Mouse (Mus musculus): Measurements from ENCODE around the gene Tdrd1. TPM values are rescaled to one million over a fixed set of nuclear protein-coding genes. Genes with fewer than 3 reads are reported as not detected.

Gene Tdrd1
- polyA plus RNA-seq, 1 experiment from 2014 or later: 0.03 TPM

DNA sequence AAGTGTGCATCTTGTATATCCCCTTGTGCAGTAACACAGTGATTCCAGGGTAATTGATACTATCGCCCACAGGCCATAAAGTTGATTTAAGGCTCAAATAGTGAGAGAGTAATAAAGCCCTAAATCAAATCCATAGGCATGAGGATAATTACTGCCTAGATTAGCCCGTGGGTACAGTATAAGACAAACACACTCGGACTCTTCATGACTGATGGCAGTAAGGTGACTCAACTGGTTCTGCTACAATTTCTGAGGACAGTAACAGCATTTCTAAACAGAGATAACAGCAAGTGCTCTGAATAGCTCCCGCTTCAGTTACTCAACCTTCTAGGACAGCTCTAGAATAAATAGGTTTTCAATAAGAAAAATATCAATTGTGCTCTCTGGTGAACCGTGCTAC is 18.9 kb upstream of the Tdrd1 start:
- ATAC-seq (ENCODE audit: insufficient read depth): no peak
- WGBS (ENCODE audit: insufficient replicate concordance): 79% methylated on average over 5 of the region's 5 CpGs

DNA sequence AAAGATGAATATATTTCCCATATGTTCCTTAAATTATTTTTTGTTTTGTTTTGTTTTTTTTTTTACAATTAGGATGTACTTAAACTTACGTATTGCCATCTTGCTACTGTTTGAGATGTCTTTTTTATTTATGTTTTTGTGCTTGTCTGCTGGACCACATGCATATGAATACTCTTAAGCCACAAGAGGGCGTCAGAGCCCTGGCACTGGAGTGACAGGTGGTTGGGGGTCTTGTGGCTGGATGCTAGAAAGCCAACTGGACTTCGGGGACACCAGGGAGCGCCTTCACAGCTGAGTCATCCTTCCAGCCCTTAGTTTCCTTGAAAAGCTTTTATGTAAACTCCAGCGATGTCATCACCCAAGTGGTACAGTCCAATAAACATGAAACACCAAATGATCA is 17.2 kb upstream of the Tdrd1 start:
- Histone ChIP-seq H3K9ac (no peak overlapping the region), H3K4me1 (replicated peaks) (peaks cover 14% of the 10 kb centered on the region), H3K27me3 (no peaks in the 10 kb centered on the region), H3K4me2 (no peak overlapping the region), H3K4me3 (replicated peaks) (no peak overlapping the region), H3K9me3 (replicated peaks) (no peaks in the 10 kb centered on the region), H3K36me3 (replicated peaks) (peaks cover 60% of the 10 kb centered on the region), H3K27ac (replicated peaks) (no peak overlapping the region)
- WGBS (ENCODE audit: insufficient replicate concordance): 68% methylated on average over 5 of the region's 5 CpGs
- no peak for ATAC-seq (ENCODE audit: insufficient read depth)

More for the DNA sequence above, 18.9 kb upstream of the Tdrd1 start:
- no peaks in the 10 kb centered on the region for H3K27me3 ChIP-seq
- H3K9ac ChIP-seq: no peak overlapping the region
- no peak overlapping the region for H3K27ac ChIP-seq (replicated peaks)
- no peak overlapping the region for H3K4me3 ChIP-seq (replicated peaks)
- no peaks in the 10 kb centered on the region for H3K9me3 ChIP-seq (replicated peaks)
- no peak overlapping the region for H3K4me2 ChIP-seq
- peaks cover 25% of the 10 kb centered on the region for H3K4me1 ChIP-seq (replicated peaks)
- H3K36me3 ChIP-seq (replicated peaks): peaks cover 57% of the 10 kb centered on the region

DNA sequence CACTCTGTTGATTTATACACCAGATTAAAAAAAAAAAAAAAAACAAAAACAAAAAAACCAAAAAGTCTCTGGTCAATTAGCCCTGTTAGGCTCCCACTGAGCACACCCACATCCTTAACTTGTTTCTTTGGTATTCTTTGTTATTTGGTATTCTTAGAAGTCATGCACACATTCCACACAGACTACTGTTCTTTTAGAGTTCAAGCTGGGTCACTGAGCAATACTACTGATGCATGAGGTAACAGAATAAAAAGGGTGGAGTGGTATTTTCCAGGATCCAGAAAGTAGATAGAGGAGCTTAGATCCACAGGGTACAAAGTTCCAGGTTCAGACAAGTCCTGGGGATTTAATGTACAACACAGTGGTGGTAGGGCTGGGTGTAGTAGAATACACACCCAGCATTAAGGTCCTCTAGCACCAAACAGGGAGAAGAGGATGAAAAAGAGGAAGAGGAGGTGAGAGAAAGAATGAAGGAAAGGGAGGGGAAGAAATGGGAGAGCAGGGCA is 15.3 kb upstream of the Tdrd1 start:
- Histone ChIP-seq H3K4me1 (replicated peaks) (peaks cover 14% of the 10 kb centered on the region), H3K27ac (replicated peaks) (no peak overlapping the region), H3K4me3 (replicated peaks) (no peak overlapping the region), H3K27me3 (no peaks in the 10 kb centered on the region), H3K9me3 (replicated peaks) (no peaks in the 10 kb centered on the region), H3K4me2 (no peak overlapping the region), H3K36me3 (replicated peaks) (peaks cover 45% of the 10 kb centered on the region), H3K9ac (no peak overlapping the region)
- no peak for ATAC-seq (ENCODE audit: insufficient read depth)

GRCm38 (mm10) chr19:56811590-56811989 is 14.4 kb upstream of the Tdrd1 start:
- Histone ChIP-seq H3K4me3 (replicated peaks) (no peak overlapping the region), H3K4me2 (no peak overlapping the region), H3K27me3 (no peaks in the 10 kb centered on the region), H3K27ac (replicated peaks) (0 out of 2 replicates have a peak overlapping the region, but pooled peaks have one; percentile 11), H3K4me1 (replicated peaks) (peaks cover 14% of the 10 kb centered on the region), H3K9ac (no peak overlapping the region), H3K9me3 (replicated peaks) (no peaks in the 10 kb centered on the region), H3K36me3 (replicated peaks) (peaks cover 44% of the 10 kb centered on the region)
- WGBS (ENCODE audit: insufficient replicate concordance): 12% methylated on average over 9 of the region's 9 CpGs
- peak; percentile 78 for ATAC-seq (ENCODE audit: insufficient read depth)

GRCm38 (mm10) chr19:56813360-56813759 is 12.6 kb upstream of the Tdrd1 start:
- H3K27ac ChIP-seq (replicated peaks): no peak overlapping the region
- WGBS (ENCODE audit: insufficient replicate concordance): 79% methylated on average over 4 of the region's 4 CpGs

GRCm38 (mm10) chr19:56817851-56818526 is 8.0 kb upstream of the Tdrd1 start:
- no peak overlapping the region for H3K9ac ChIP-seq
- H3K27me3 ChIP-seq: peaks cover under 1% of the 10 kb centered on the region; the same call in 1 of the 2 replicates
- H3K4me1 ChIP-seq (replicated peaks): peaks cover 33% of the 10 kb centered on the region
- no peaks in the 10 kb centered on the region for H3K9me3 ChIP-seq (replicated peaks)
- no peak for ATAC-seq (ENCODE audit: insufficient read depth)
- H3K4me3 ChIP-seq (replicated peaks): no peak overlapping the region
- peaks cover 4% of the 10 kb centered on the region; the same call in 1 of the 2 replicates for H3K36me3 ChIP-seq (replicated peaks)
- no peak overlapping the region for H3K27ac ChIP-seq (replicated peaks)
- H3K4me2 ChIP-seq: no peak overlapping the region
- WGBS (ENCODE audit: insufficient replicate concordance): 66% methylated on average over 14 of the region's 14 CpGs

More at GRCm38 (mm10) chr19:56813360-56813759, 12.6 kb upstream of the Tdrd1 start:
- Histone ChIP-seq H3K27me3 (no peaks in the 10 kb centered on the region), H3K4me2 (no peak overlapping the region), H3K9me3 (replicated peaks) (no peaks in the 10 kb centered on the region), H3K4me1 (replicated peaks) (peaks cover 23% of the 10 kb centered on the region), H3K36me3 (replicated peaks) (peaks cover 29% of the 10 kb centered on the region), H3K4me3 (replicated peaks) (no peak overlapping the region), H3K9ac (no peak overlapping the region)
- ATAC-seq (ENCODE audit: insufficient read depth): no peak

- 13% methylated on average over 22 of the region's 22 CpGs for WGBS (ENCODE audit: insufficient replicate concordance)
- Histone ChIP-seq H3K4me3 (replicated peaks) (peak overlapping the region; percentile 98), H3K4me2 (peak overlapping the region; percentile 72), H3K36me3 (replicated peaks) (no peaks in the 10 kb centered on the region), H3K27me3 (peaks cover 28% of the 10 kb centered on the region), H3K9ac (peak overlapping the region; percentile 92), H3K9me3 (replicated peaks) (no peaks in the 10 kb centered on the region), H3K4me1 (replicated peaks) (peaks cover 37% of the 10 kb centered on the region), H3K27ac (replicated peaks) (peak overlapping the region; percentile 86)
- no peak for ATAC-seq (ENCODE audit: insufficient read depth)
Observed at GRCm38 (mm10) chr19:56821040-56821797, 4.8 kb upstream of the Tdrd1 start.

DNA sequence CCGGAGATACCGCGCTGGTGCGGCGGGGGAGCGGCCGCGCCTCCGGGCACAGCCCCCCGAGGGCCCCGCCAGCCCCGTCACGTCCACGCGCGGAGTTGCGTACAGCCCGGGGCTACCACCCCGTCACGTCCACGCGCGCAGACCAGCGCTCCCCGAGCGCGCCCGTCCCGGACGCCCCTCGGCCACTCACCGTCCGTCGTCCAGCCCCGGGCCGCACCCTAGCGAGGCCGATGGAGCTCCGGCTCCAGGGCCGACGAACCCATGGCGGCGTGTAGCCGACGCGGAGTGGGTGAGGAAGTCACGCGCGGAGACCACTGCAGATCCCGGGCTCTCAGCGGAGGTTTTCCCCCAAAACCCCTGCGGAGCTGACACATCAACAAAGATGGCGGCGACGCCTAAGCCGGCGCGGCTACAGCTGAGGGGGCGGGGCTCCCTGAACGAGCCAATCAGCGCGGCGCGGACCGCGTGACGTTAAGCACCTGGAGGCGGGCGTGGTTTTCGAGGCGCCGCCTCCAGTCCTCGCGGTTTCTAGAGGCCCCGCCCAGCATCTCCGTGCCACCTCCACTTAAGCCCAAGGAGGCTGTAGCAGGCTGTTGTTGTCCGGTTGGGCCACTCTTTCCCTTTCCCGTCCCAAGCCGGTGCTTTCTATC is 4.1 kb upstream of the Tdrd1 start, which contains the start of gene Ccdc186:
Ccdc186 (minus strand) TSS at position 393 of the 650 bp plus-strand sequence.
- H3K36me3 ChIP-seq (replicated peaks): no peaks in the 10 kb centered on the region
- peaks cover 37% of the 10 kb centered on the region for H3K4me1 ChIP-seq (replicated peaks)
- H3K9me3 ChIP-seq (replicated peaks): no peaks in the 10 kb centered on the region
- H3K4me2 ChIP-seq: peak within 1 kb of the TSS; percentile 72
- H3K27me3 ChIP-seq: peaks cover 32% of the 10 kb centered on the region
- peak within 1 kb of the TSS; percentile 92 for H3K9ac ChIP-seq
- WGBS (ENCODE audit: insufficient replicate concordance): under 1% methylated on average over 79 of the region's 79 CpGs
- peak; percentile 90 for ATAC-seq (ENCODE audit: insufficient read depth)
- peak within 1 kb of the TSS; percentile 98 for H3K4me3 ChIP-seq (replicated peaks)
- peak within 1 kb of the TSS; percentile 86 for H3K27ac ChIP-seq (replicated peaks)

GRCm38 (mm10) chr19:56822448-56822836 is 3.6 kb upstream of the Tdrd1 start:
- no peaks in the 10 kb centered on the region for H3K36me3 ChIP-seq (replicated peaks)
- H3K9ac ChIP-seq: peak overlapping the region; percentile 43
- peak overlapping the region; percentile 72 for H3K4me2 ChIP-seq
- H3K9me3 ChIP-seq (replicated peaks): no peaks in the 10 kb centered on the region
- H3K27me3 ChIP-seq: peaks cover 32% of the 10 kb centered on the region
- ATAC-seq (ENCODE audit: insufficient read depth): peak; percentile 27
- H3K4me1 ChIP-seq (replicated peaks): peaks cover 32% of the 10 kb centered on the region
- H3K27ac ChIP-seq (replicated peaks): no peak overlapping the region
- peak overlapping the region; percentile 98 for H3K4me3 ChIP-seq (replicated peaks)
- 18% methylated on average over 10 of the region's 10 CpGs for WGBS (ENCODE audit: insufficient replicate concordance)

DNA sequence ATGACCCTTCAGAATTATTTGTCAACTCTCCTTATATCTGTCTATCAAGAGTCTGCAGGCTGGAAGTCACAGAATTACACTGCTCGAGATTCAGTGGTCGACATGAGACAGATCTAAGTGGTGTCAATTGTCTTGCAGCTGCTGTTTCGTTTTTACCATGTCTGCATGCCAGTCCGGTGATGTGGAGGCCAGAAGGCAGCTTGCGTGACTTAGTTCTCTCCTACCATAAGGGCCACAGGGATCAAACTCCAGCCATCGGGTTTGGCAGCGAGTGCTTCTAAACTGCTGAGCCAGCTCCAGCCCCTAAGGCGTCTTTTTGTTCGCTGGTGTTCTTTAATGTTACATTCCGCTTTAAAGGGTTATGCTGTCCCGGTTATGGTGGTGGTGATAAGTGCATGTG is 2.3 kb downstream of the Tdrd1 start:
- Histone ChIP-seq H3K9me3 (replicated peaks) (no peaks in the 10 kb centered on the region), H3K9ac (no peak overlapping the region), H3K4me2 (no peak overlapping the region), H3K4me3 (replicated peaks) (no peak overlapping the region), H3K4me1 (replicated peaks) (0 out of 2 replicates have a peak, but pooled peaks cover 4% of the 10 kb centered on the region), H3K27ac (replicated peaks) (no peak overlapping the region), H3K27me3 (peaks cover 33% of the 10 kb centered on the region), H3K36me3 (replicated peaks) (no peaks in the 10 kb centered on the region)
- ATAC-seq (ENCODE audit: insufficient read depth): no peak
- 77% methylated on average over 11 of the region's 11 CpGs for WGBS (ENCODE audit: insufficient replicate concordance)

DNA sequence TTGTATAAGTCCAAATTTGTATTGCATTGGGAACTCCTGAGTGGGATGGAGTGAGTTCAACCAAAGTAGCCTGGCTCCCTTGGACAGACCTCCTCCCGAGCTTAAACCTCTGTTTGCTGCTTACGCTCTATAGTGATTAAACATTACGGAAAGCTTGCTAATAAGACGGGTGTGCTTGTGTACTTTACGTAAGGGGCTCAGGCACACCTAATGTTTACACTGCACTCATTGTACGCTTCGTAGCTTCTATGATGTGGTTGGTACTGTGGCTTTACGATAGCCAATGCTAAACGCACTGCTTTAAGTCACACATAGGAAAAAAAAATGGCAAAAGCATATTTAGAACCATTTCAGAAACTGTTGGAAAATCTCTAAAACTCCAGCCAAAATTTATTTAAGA is 3.3 kb downstream of the Tdrd1 start:
- no peak overlapping the region for H3K27ac ChIP-seq (replicated peaks)
- no peak overlapping the region for H3K4me2 ChIP-seq
- H3K9ac ChIP-seq: no peak overlapping the region
- H3K9me3 ChIP-seq (replicated peaks): no peaks in the 10 kb centered on the region
- H3K36me3 ChIP-seq (replicated peaks): no peaks in the 10 kb centered on the region
- ATAC-seq (ENCODE audit: insufficient read depth): no peak
- 69% methylated on average over 9 of the region's 9 CpGs for WGBS (ENCODE audit: insufficient replicate concordance)
- H3K4me3 ChIP-seq (replicated peaks): no peak overlapping the region
- peaks cover 26% of the 10 kb centered on the region for H3K27me3 ChIP-seq
- H3K4me1 ChIP-seq (replicated peaks): 0 out of 2 replicates have a peak, but pooled peaks cover 4% of the 10 kb centered on the region
